Mouse (Mus musculus) thymus, postnatal 10 days (tissue): ENCODE measurements around the gene Spocd1.
"Not testable (repeated sequence)": the region's sequence is repeated elsewhere in the genome, so short reads cannot be mapped to it uniquely, and the experiment has no call there.

Source experiments
- DNase-seq, 2 experiments: peaks; one replicate each; pipeline ENCODE4 v3.0.0; 2021; ENCODE audit warnings: low spot score in 2 of 2

The Spocd1 gene

GRCm38 (mm10) chr4:129928949-129929348 lies at the start of gene Spocd1:
Gene Spocd1 (plus strand): TSS chr4:129929249.
- no peak for DNase-seq

- DNase-seq = no peak
Observed at GRCm38 (mm10) chr4:129880615-129881014, 48.4 kb upstream of the Spocd1 start.

- DNase-seq = no peak
Observed at GRCm38 (mm10) chr4:129881661-129882060, 47.4 kb upstream of the Spocd1 start.

GRCm38 (mm10) chr4:129882555-129883293 lies 46.3 kb upstream of the Spocd1 start:
- DNase-seq = peak; percentile 63 to 73

GRCm38 (mm10) chr4:129884041-129884930 lies 44.8 kb upstream of the Spocd1 start:
- DNase-seq = no peak

- DNase-seq = no peak
Observed at GRCm38 (mm10) chr4:129889661-129890060, 39.4 kb upstream of the Spocd1 start.

- no peak for DNase-seq
Observed at GRCm38 (mm10) chr4:129890094-129890493, 39.0 kb upstream of the Spocd1 start.

- DNase-seq = no peak
Observed at GRCm38 (mm10) chr4:129894861-129895260, 34.2 kb upstream of the Spocd1 start.

GRCm38 (mm10) chr4:129898815-129899214 lies 30.2 kb upstream of the Spocd1 start:
- not testable (repeated sequence) for DNase-seq

- DNase-seq = no peak
Observed at GRCm38 (mm10) chr4:129902394-129902793, 26.7 kb upstream of the Spocd1 start.

GRCm38 (mm10) chr4:129903577-129903976 lies 25.5 kb upstream of the Spocd1 start:
- no peak for DNase-seq

GRCm38 (mm10) chr4:129905032-129905431 lies 24.0 kb upstream of the Spocd1 start:
- DNase-seq = no peak

GRCm38 (mm10) chr4:129906016-129906415 lies 23.0 kb upstream of the Spocd1 start:
- no peak for DNase-seq

GRCm38 (mm10) chr4:129908836-129909235 lies 20.2 kb upstream of the Spocd1 start:
- DNase-seq = no peak

- DNase-seq = no peak
Observed at GRCm38 (mm10) chr4:129909261-129909731, 19.8 kb upstream of the Spocd1 start.

GRCm38 (mm10) chr4:129912998-129913397 lies 16.1 kb upstream of the Spocd1 start:
- DNase-seq = no peak

- DNase-seq = peak; percentile 28 to 39
Observed at GRCm38 (mm10) chr4:129913761-129914644, 15.0 kb upstream of the Spocd1 start.

- no peak for DNase-seq
Observed at GRCm38 (mm10) chr4:129914686-129915085, 14.4 kb upstream of the Spocd1 start.

GRCm38 (mm10) chr4:129915349-129915988 lies 13.6 kb upstream of the Spocd1 start:
- no peak for DNase-seq

- DNase-seq = no peak
Observed at GRCm38 (mm10) chr4:129916159-129916558, 12.9 kb upstream of the Spocd1 start.

GRCm38 (mm10) chr4:129917016-129917603 lies 11.9 kb upstream of the Spocd1 start:
- no peak for DNase-seq
